Mouse (Mus musculus): ENCODE measurements around the gene Dll3. TPM values are rescaled to one million over a fixed set of nuclear protein-coding genes. Genes with fewer than 3 reads are reported as not detected.

The Dll3 gene
- polyA plus RNA-seq, 2 experiments = 0.83 to 0.92 TPM

GRCm38 (mm10) chr7:28306216-28306615 lies 4.2 kb upstream of the Dll3 start:
- 96% methylated on average over 8 of the region's 8 CpGs for whole genome bisulfite sequencing
- H3K4me1 ChIP-seq (ENCODE audit: control insufficient read depth, insufficient read depth, low read length) = peaks cover 5% of the 10 kb centered on the region; the same call in 1 of the 2 replicates
- ATAC-seq (ENCODE audit: low FRiP score, low read depth) = no peak
- no peak for DNase-seq (ENCODE audit: low spot score)
- H3K4me2 ChIP-seq (replicated peaks; ENCODE audit: low read depth, low read length, severe bottlenecking) = no peak overlapping the region
- peaks cover 7% of the 10 kb centered on the region for H3K27me3 ChIP-seq (ENCODE audit: control insufficient read depth, insufficient read depth, low read length)
- no peaks in the 10 kb centered on the region for H3K9me3 ChIP-seq (ENCODE audit: control insufficient read depth, low read length)
- no peak for TF ChIP-seq POLR2A (IDR thresholded peaks at IDR 0.05; ENCODE audit: borderline replicate concordance, extremely low read depth, insufficient read depth, insufficient read length)
- H3K27ac ChIP-seq (replicated peaks; ENCODE audit: low read depth, low read length) = no peak overlapping the region
- H3K9ac ChIP-seq (ENCODE audit: low read depth, low read length, severe bottlenecking) = no peak overlapping the region
- H3K4me3 ChIP-seq (replicated peaks; ENCODE audit: low read length) = no peak overlapping the region
- H3K36me3 ChIP-seq (ENCODE audit: control insufficient read depth, insufficient read depth, low read length) = peaks cover 58% of the 10 kb centered on the region

GRCm38 (mm10) chr7:28305641-28306040 lies 3.6 kb upstream of the Dll3 start:
- no peak overlapping the region for H3K4me2 ChIP-seq (replicated peaks; ENCODE audit: low read depth, low read length, severe bottlenecking)
- WGBS = 92% methylated on average over 10 of the region's 10 CpGs
- peaks cover 58% of the 10 kb centered on the region for H3K36me3 ChIP-seq (ENCODE audit: control insufficient read depth, insufficient read depth, low read length)
- H3K9ac ChIP-seq (ENCODE audit: low read depth, low read length, severe bottlenecking) = no peak overlapping the region
- ATAC-seq (ENCODE audit: low FRiP score, low read depth) = no peak
- TF ChIP-seq POLR2A (IDR thresholded peaks at IDR 0.05; ENCODE audit: borderline replicate concordance, extremely low read depth, insufficient read depth, insufficient read length) = no peak
- H3K9me3 ChIP-seq (ENCODE audit: control insufficient read depth, low read length) = no peaks in the 10 kb centered on the region
- no peak for DNase-seq (ENCODE audit: low spot score)
- peaks cover 13% of the 10 kb centered on the region for H3K27me3 ChIP-seq (ENCODE audit: control insufficient read depth, insufficient read depth, low read length)
- no peak overlapping the region for H3K4me3 ChIP-seq (replicated peaks; ENCODE audit: low read length)
- H3K4me1 ChIP-seq (ENCODE audit: control insufficient read depth, insufficient read depth, low read length) = no peaks in the 10 kb centered on the region; the same call in 1 of the 2 replicates
- no peak overlapping the region for H3K27ac ChIP-seq (replicated peaks; ENCODE audit: low read depth, low read length)

- no peak overlapping the region for H3K4me3 ChIP-seq (replicated peaks; ENCODE audit: low read length)
- no peak for TF ChIP-seq POLR2A (IDR thresholded peaks at IDR 0.05; ENCODE audit: borderline replicate concordance, extremely low read depth, insufficient read depth, insufficient read length)
- 0 out of 2 replicates have a peak overlapping the region, but pooled peaks have one; percentile 25 for H3K9ac ChIP-seq (ENCODE audit: low read depth, low read length, severe bottlenecking)
- H3K4me2 ChIP-seq (replicated peaks; ENCODE audit: low read depth, low read length, severe bottlenecking) = no peak overlapping the region
- no peaks in the 10 kb centered on the region for H3K36me3 ChIP-seq (ENCODE audit: control insufficient read depth, insufficient read depth, low read length)
- ATAC-seq (ENCODE audit: low FRiP score, low read depth) (no peak), DNase-seq (ENCODE audit: low spot score) (peak; percentile 61)
- no peaks in the 10 kb centered on the region; the same call in 1 of the 2 replicates for H3K4me1 ChIP-seq (ENCODE audit: control insufficient read depth, insufficient read depth, low read length)
- H3K9me3 ChIP-seq (ENCODE audit: control insufficient read depth, low read length) = no peaks in the 10 kb centered on the region
- 25% methylated on average over 43 of the region's 43 CpGs for WGBS
- peaks cover 45% of the 10 kb centered on the region for H3K27me3 ChIP-seq (ENCODE audit: control insufficient read depth, insufficient read depth, low read length)
- no peak overlapping the region for H3K27ac ChIP-seq (replicated peaks; ENCODE audit: low read depth, low read length)
These were observed 3.0 kb downstream of the Dll3 start for GRCm38 (mm10) chr7:28298837-28299625.

GRCm38 (mm10) chr7:28294481-28294880 lies 7.6 kb downstream of the Dll3 start:
- Histone ChIP-seq H3K36me3 (ENCODE audit: control insufficient read depth, insufficient read depth, low read length) (no peaks in the 10 kb centered on the region), H3K4me2 (replicated peaks; ENCODE audit: low read depth, low read length, severe bottlenecking) (peak overlapping the region; percentile 79), H3K27ac (replicated peaks; ENCODE audit: low read depth, low read length) (no peak overlapping the region), H3K9me3 (ENCODE audit: control insufficient read depth, low read length) (no peaks in the 10 kb centered on the region), H3K4me1 (ENCODE audit: control insufficient read depth, insufficient read depth, low read length) (no peaks in the 10 kb centered on the region), H3K4me3 (replicated peaks; ENCODE audit: low read length) (peak overlapping the region; percentile 48), H3K9ac (ENCODE audit: low read depth, low read length, severe bottlenecking) (peak overlapping the region; percentile 60), H3K27me3 (ENCODE audit: control insufficient read depth, insufficient read depth, low read length) (peaks cover 49% of the 10 kb centered on the region)
- WGBS = 13% methylated on average over 31 of the region's 63 CpGs
- peak; percentile 75 for DNase-seq (ENCODE audit: low spot score)
- peak; percentile 84 for ATAC-seq (ENCODE audit: low FRiP score, low read depth)
- no peak for TF ChIP-seq POLR2A (IDR thresholded peaks at IDR 0.05; ENCODE audit: borderline replicate concordance, extremely low read depth, insufficient read depth, insufficient read length)

GRCm38 (mm10) chr7:28290638-28291590 lies 11.1 kb downstream of the Dll3 start, which contains the start of gene Selenov:
Gene Selenov, minus strand, starts transcription at chr7:28291186.
- ATAC-seq (ENCODE audit: low FRiP score, low read depth) (no peak), DNase-seq (ENCODE audit: low spot score) (peak; percentile 9)
- Histone ChIP-seq H3K4me1 (ENCODE audit: control insufficient read depth, insufficient read depth, low read length) (no peaks in the 10 kb centered on the region), H3K9me3 (ENCODE audit: control insufficient read depth, low read length) (no peaks in the 10 kb centered on the region), H3K27ac (replicated peaks; ENCODE audit: low read depth, low read length) (no peak within 1 kb of the TSS), H3K27me3 (ENCODE audit: control insufficient read depth, insufficient read depth, low read length) (peaks cover 56% of the 10 kb centered on the region), H3K4me3 (replicated peaks; ENCODE audit: low read length) (peak within 1 kb of the TSS; percentile 11), H3K36me3 (ENCODE audit: control insufficient read depth, insufficient read depth, low read length) (no peaks in the 10 kb centered on the region), H3K4me2 (replicated peaks; ENCODE audit: low read depth, low read length, severe bottlenecking) (peak within 1 kb of the TSS; percentile 32), H3K9ac (ENCODE audit: low read depth, low read length, severe bottlenecking) (peak within 1 kb of the TSS; percentile 28; the same call in 1 of the 2 replicates)
- no peak for TF ChIP-seq POLR2A (IDR thresholded peaks at IDR 0.05; ENCODE audit: borderline replicate concordance, extremely low read depth, insufficient read depth, insufficient read length)
- WGBS = 1% methylated on average over 48 of the region's 52 CpGs

Measured in limb, embryonic 14.5 days (tissue).